In genomic region chr13:104397814-104398213, GRCm38 (mm10) we compare ENCODE assay signal across 11 mouse cellular contexts.
DNase-seq lines count a peak whose midpoint lies in the region; ATAC-seq and TF ChIP-seq lines count a peak whose summit lies in the region.
"Had no signal": no experiment of that assay in that cellular context is flagged by ENCODE, and none has a peak within 500 bp of the region (broad histone marks: within the 10 kb centered on the region; RNA-seq: fewer than 3 reads in every experiment).

No protein-coding gene starts in this region.

- H3K27me3 ChIP-seq in intestine, postnatal 0 days (replicated peaks; ENCODE audit: control insufficient read depth, insufficient read depth, low read length): no peaks in the 10 kb centered on the region
- H3K27me3 ChIP-seq: midbrain, embryonic 15.5 days had no signal

- H3K4me2 ChIP-seq in intestine, postnatal 0 days (replicated peaks; ENCODE audit: low read depth): no peak overlapping the region
- H3K4me2 ChIP-seq: midbrain, embryonic 15.5 days had no signal

- DNase-seq in heart, adult 18-20 months: peak; percentile 40 to 43
- DNase-seq in heart, postnatal 25 days (ENCODE audit: low spot score): no peak
- DNase-seq in lung, postnatal 10 days: peak; percentile 5
- no peak for DNase-seq in lung, postnatal 36 days
- DNase-seq in adrenal gland, postnatal 36 days: peak; percentile 14 to 39
- DNase-seq: liver had no signal

- no peak overlapping the region for H3K27ac ChIP-seq in intestine, postnatal 0 days (ENCODE audit: low read depth, low read length)
- H3K27ac ChIP-seq: hindbrain, embryonic 10.5 days; midbrain, embryonic 15.5 days; stomach, postnatal 0 days had no signal

- H3K4me3 ChIP-seq in intestine, postnatal 0 days (ENCODE audit: low read depth, low read length): no peak overlapping the region
- H3K4me3 ChIP-seq: hindbrain, embryonic 10.5 days; midbrain, embryonic 15.5 days had no signal

- no peaks in the 10 kb centered on the region for H3K9me3 ChIP-seq in intestine, postnatal 0 days (ENCODE audit: control insufficient read depth)
- H3K9me3 ChIP-seq: hindbrain, embryonic 10.5 days; midbrain, embryonic 15.5 days had no signal

- no peaks in the 10 kb centered on the region for H3K4me1 ChIP-seq in intestine, postnatal 0 days (replicated peaks; ENCODE audit: control insufficient read depth, insufficient read depth, low read length)
- H3K4me1 ChIP-seq: hindbrain, embryonic 10.5 days; midbrain, embryonic 15.5 days had no signal

- TF ChIP-seq CTCF in intestine, postnatal 0 days (IDR thresholded peaks at IDR 0.05; ENCODE audit: low read depth): no peak

- 75% methylated on average over 8 of the region's 8 CpGs for WGBS in intestine, postnatal 0 days

- intact Hi-C loops in heart, postnatal 25 days (cut with DNase I): no loop called here

- peak; percentile 73 for ATAC-seq in megakaryocyte-erythroid progenitor cell, adult 5-6 weeks (replicated peaks; ENCODE audit: low FRiP score, low TSS enrichment, poor library complexity, severe bottlenecking)
- ATAC-seq in intestine, postnatal 0 days: no peak
- ATAC-seq: midbrain, embryonic 15.5 days had no signal

- H3K36me3 ChIP-seq in intestine, postnatal 0 days (ENCODE audit: control insufficient read depth, insufficient read depth): no peaks in the 10 kb centered on the region
- H3K36me3 ChIP-seq: midbrain, embryonic 15.5 days had no signal

- no peak overlapping the region for H3K9ac ChIP-seq in intestine, postnatal 0 days (ENCODE audit: low read depth, low read length)
- H3K9ac ChIP-seq: midbrain, embryonic 15.5 days had no signal

Comparison
In these comparisons a context has a peak if more than half of its experiments do, and no peak if none do; other contexts are left out.
1. DNase-seq: peak in heart, adult 18-20 months (2 of 2), lung, postnatal 10 days (single experiment) and adrenal gland, postnatal 36 days (2 of 2); none in heart, postnatal 25 days (single experiment) and lung, postnatal 36 days (single experiment).